Mouse (Mus musculus) layer of hippocampus, postnatal 36 days (tissue): Measurements from ENCODE around the gene E330017A01Rik. TPM values are rescaled to one million over a fixed set of nuclear protein-coding genes. Genes with fewer than 3 reads are reported as not detected.

Experiments used
- total RNA-seq, 2 experiments: library from RNA; stranded (reverse); gene quantifications; 2 replicates each; pipeline ENCODE4 v1.2.3; 2021

The E330017A01Rik gene
- total RNA-seq, 2 experiments from 2014 or later = not detected

Other genes starting within 250 kb of the E330017A01Rik start
- gene Dcbld2, start 230.3 kb downstream of the E330017A01Rik start, total RNA-seq = 10 to 100 TPM; 12.2 to 13.2 TPM
- gene St3gal6, start 114.5 kb downstream of the E330017A01Rik start, total RNA-seq = 10 to 100 TPM; 14.3 to 18.2 TPM
- not detected for gene Gm813, start 21.8 kb downstream of the E330017A01Rik start, total RNA-seq
- gene Cpox, start 31.6 kb upstream of the E330017A01Rik start, total RNA-seq = 10 to 100 TPM; 52.3 to 53.8 TPM
- not detected for gene Gpr15, start 80.3 kb upstream of the E330017A01Rik start, total RNA-seq
- 10 to 100 TPM; 80.2 to 87.5 TPM for gene Cldnd1, start 89.2 kb upstream of the E330017A01Rik start, total RNA-seq
- not detected for gene Olfr172, start 124.4 kb upstream of the E330017A01Rik start, total RNA-seq
- not detected for gene Olfr173, start 161.5 kb upstream of the E330017A01Rik start, total RNA-seq
- gene Olfr175-ps1, start 188.0 kb upstream of the E330017A01Rik start, total RNA-seq = not detected
- gene Olfr177, start 236.0 kb upstream of the E330017A01Rik start, total RNA-seq = not detected